ENCODE assay signal across 16 mouse cellular contexts in genomic region chr9:79310591-79310990, GRCm38 (mm10).
"Had no signal": no experiment of that assay in that cellular context is flagged by ENCODE, and none has a peak within 500 bp of the region (broad histone marks: within the 10 kb centered on the region; RNA-seq: fewer than 3 reads in every experiment).

No protein-coding gene starts in this region.

- H3K4me2 ChIP-seq: limb, embryonic 13.5 days; liver, embryonic 12.5 days; liver, embryonic 15.5 days; midbrain, embryonic 11.5 days had no signal

- DNase-seq: layer of hippocampus, adult 9-11 months; liver; lung, adult 2 months; lung, postnatal 14 days; lung, postnatal 4 days; midbrain, embryonic 14.5 days; thymus, adult 18-20 months; thymus, postnatal 4 days had no signal

- ATAC-seq: intestine, embryonic 16.5 days; liver, embryonic 12.5 days had no signal

- H3K9ac ChIP-seq: limb, embryonic 13.5 days; liver, embryonic 12.5 days; liver, embryonic 15.5 days had no signal

- H3K4me1 ChIP-seq: limb, embryonic 10.5 days; limb, embryonic 13.5 days; liver, embryonic 12.5 days; liver, embryonic 15.5 days had no signal

- H3K27me3 ChIP-seq: limb, embryonic 13.5 days; liver, embryonic 12.5 days; liver, embryonic 15.5 days had no signal

- H3K27ac ChIP-seq: kidney, postnatal 0 days; layer of hippocampus, adult 2 months; limb, embryonic 10.5 days; limb, embryonic 13.5 days; liver, embryonic 12.5 days; liver, embryonic 15.5 days had no signal

- H3K36me3 ChIP-seq: limb, embryonic 10.5 days; limb, embryonic 13.5 days; liver, embryonic 12.5 days; liver, embryonic 15.5 days had no signal

- H3K9me3 ChIP-seq: limb, embryonic 10.5 days; limb, embryonic 13.5 days; liver, embryonic 12.5 days; liver, embryonic 15.5 days had no signal

- H3K4me3 ChIP-seq: layer of hippocampus, adult 2 months; limb, embryonic 10.5 days; limb, embryonic 13.5 days; liver, embryonic 12.5 days; liver, embryonic 15.5 days had no signal
